ENCODE assay signal across 9 mouse cellular contexts in genomic region chr8:123892586-123893155, GRCm38 (mm10). TPM values are rescaled to one million over a fixed set of nuclear protein-coding genes. Genes with fewer than 3 reads are reported as not detected.
A peak's percentile ranks its signal among the peaks of the same experiment; 100 is the strongest.
DNase-seq lines count a peak whose midpoint lies in the region; ATAC-seq and TF ChIP-seq lines count a peak whose summit lies in the region.
"Had no signal": no experiment of that assay in that cellular context is flagged by ENCODE, and none has a peak within 500 bp of the region (broad histone marks: within the 10 kb centered on the region; RNA-seq: fewer than 3 reads in every experiment).

No protein-coding gene starts in this region.

- WGBS in forebrain, embryonic 11.5 days, result 9% methylated on average over 30 of the region's 30 CpGs
- 8% methylated on average over 30 of the region's 30 CpGs for WGBS in limb, embryonic 13.5 days
- WGBS in stomach, postnatal 0 days, result 16% methylated on average over 30 of the region's 30 CpGs

- H3K9ac ChIP-seq in forebrain, embryonic 11.5 days (ENCODE audit: low read length), result no peak overlapping the region
- H3K9ac ChIP-seq in limb, embryonic 13.5 days, result no peak overlapping the region
- no peak overlapping the region for H3K9ac ChIP-seq in stomach, postnatal 0 days (ENCODE audit: low read length)

- H3K4me1 ChIP-seq in forebrain, embryonic 11.5 days (replicated peaks; ENCODE audit: control insufficient read depth, insufficient read depth, low read length), result peaks cover 3% of the 10 kb centered on the region; the same call in 1 of the 2 replicates
- peaks cover 16% of the 10 kb centered on the region for H3K4me1 ChIP-seq in limb, embryonic 13.5 days
- no peaks in the 10 kb centered on the region; the same call in 1 of the 2 replicates for H3K4me1 ChIP-seq in stomach, postnatal 0 days (replicated peaks; ENCODE audit: control insufficient read depth, insufficient read depth)

- H3K27ac ChIP-seq in forebrain, embryonic 11.5 days (ENCODE audit: low read depth, low read length), result no peak overlapping the region
- H3K27ac ChIP-seq in limb, embryonic 13.5 days, result no peak overlapping the region
- H3K27ac ChIP-seq in stomach, postnatal 0 days (replicated peaks), result no peak overlapping the region

- DNase-seq in right cerebral cortex, postnatal 4 days, result peak; percentile 37
- no peak for DNase-seq in right cerebral cortex, postnatal 25 days
- DNase-seq in forebrain, embryonic 11.5 days (ENCODE audit: low spot score), result no peak
- DNase-seq in stomach, postnatal 0 days (ENCODE audit: low spot score), result no peak
- DNase-seq in adrenal gland, postnatal 4 days (ENCODE audit: low spot score in 2 of 2), result no peak
- DNase-seq in yolk sac, embryonic 10.5 days (ENCODE audit: low spot score), result no peak
- DNase-seq in left cerebral cortex, adult 11 months (ENCODE audit: low spot score), result no peak
- DNase-seq: kidney, adult 18-20 months had no signal

- H3K4me3 ChIP-seq in forebrain, embryonic 11.5 days (ENCODE audit: low read depth, low read length), result peak overlapping the region; percentile 31
- H3K4me3 ChIP-seq in limb, embryonic 13.5 days, result peak overlapping the region; percentile 35; the same call in 1 of the 2 replicates
- H3K4me3 ChIP-seq in stomach, postnatal 0 days (ENCODE audit: low read depth, low read length), result no peak overlapping the region

- ATAC-seq in forebrain, embryonic 11.5 days (replicated peaks; ENCODE audit: low FRiP score), result no peak
- ATAC-seq in limb, embryonic 13.5 days (ENCODE audit: low FRiP score, low read depth), result no peak
- ATAC-seq in stomach, postnatal 0 days (ENCODE audit: low FRiP score, low TSS enrichment), result peak; percentile 32; the same call in 1 of the 2 replicates

- peak; percentile 18; the same call in 1 of the 2 replicates for TF ChIP-seq CTCF in stomach, postnatal 0 days (IDR thresholded peaks at IDR 0.05; ENCODE audit: low read depth)

- no peak for TF ChIP-seq EP300 in stomach, postnatal 0 days (optimal IDR thresholded peaks at IDR 0.05)

- H3K27me3 ChIP-seq in forebrain, embryonic 11.5 days (ENCODE audit: control insufficient read depth, insufficient read depth, low read length), result peaks cover 53% of the 10 kb centered on the region
- peaks cover 87% of the 10 kb centered on the region for H3K27me3 ChIP-seq in limb, embryonic 13.5 days
- H3K27me3 ChIP-seq in stomach, postnatal 0 days (ENCODE audit: control insufficient read depth, insufficient read depth, low read length), result peaks cover 9% of the 10 kb centered on the region

- H3K4me2 ChIP-seq in forebrain, embryonic 11.5 days (ENCODE audit: low read depth, low read length, severe bottlenecking), result peak overlapping the region; percentile 47
- peak overlapping the region; percentile 59 for H3K4me2 ChIP-seq in limb, embryonic 13.5 days (replicated peaks)
- no peak overlapping the region for H3K4me2 ChIP-seq in stomach, postnatal 0 days (replicated peaks; ENCODE audit: low read depth)

- H3K9me3 ChIP-seq in forebrain, embryonic 11.5 days (ENCODE audit: control insufficient read depth, low read length), result no peaks in the 10 kb centered on the region
- no peaks in the 10 kb centered on the region for H3K9me3 ChIP-seq in limb, embryonic 13.5 days
- H3K9me3 ChIP-seq in stomach, postnatal 0 days (ENCODE audit: control insufficient read depth, low read length), result no peaks in the 10 kb centered on the region

- no peaks in the 10 kb centered on the region for H3K36me3 ChIP-seq in forebrain, embryonic 11.5 days (ENCODE audit: control insufficient read depth, insufficient read depth, low read length)
- no peaks in the 10 kb centered on the region for H3K36me3 ChIP-seq in limb, embryonic 13.5 days
- H3K36me3 ChIP-seq in stomach, postnatal 0 days (ENCODE audit: control insufficient read depth, insufficient read depth, low read length), result no peaks in the 10 kb centered on the region

RNA-seq across cellular contexts. Expression of gene Acta1, which starts 1.9 kb away (rescaled TPM):
- 0.56 and 0.68 TPM in 2 replicates for polyA plus RNA-seq in forebrain, embryonic 11.5 days (2014; fragmentation: Nextera tagmentation; extraction: Ambion mirVana)
- 396 and 411 TPM in 2 replicates for polyA plus RNA-seq in limb, embryonic 13.5 days (2015; fragmentation: Nextera tagmentation; extraction: Ambion mirVana)
- 23.1 and 27.2 TPM in 2 replicates for polyA plus RNA-seq in stomach, postnatal 0 days (2015; fragmentation: Nextera tagmentation; extraction: Ambion mirVana)
- 1,000 to 10,000 TPM in 1 of 2 experiments, 100 to 1,000 TPM in 1; 358 to 1,099 TPM for total RNA-seq in adrenal gland, postnatal 4 days (2021)

RNA-seq across cellular contexts. Expression of gene Ccsap, which starts 32.7 kb away (rescaled TPM):
- 10.0 and 10.4 TPM in 2 replicates for polyA plus RNA-seq in forebrain, embryonic 11.5 days (2014; fragmentation: Nextera tagmentation; extraction: Ambion mirVana)
- polyA plus RNA-seq in limb, embryonic 13.5 days (2015; fragmentation: Nextera tagmentation; extraction: Ambion mirVana), result 3.1 and 3.6 TPM in 2 replicates
- polyA plus RNA-seq in stomach, postnatal 0 days (2015; fragmentation: Nextera tagmentation; extraction: Ambion mirVana), result 0.91 and 1.2 TPM in 2 replicates
- 1 to 10 TPM; 7.3 to 8.0 TPM for total RNA-seq in adrenal gland, postnatal 4 days (2021)

RNA-seq across cellular contexts. Expression of gene Nup133, which starts 56.4 kb away (rescaled TPM):
- 60.6 and 66.8 TPM in 2 replicates for polyA plus RNA-seq in forebrain, embryonic 11.5 days (2014; fragmentation: Nextera tagmentation; extraction: Ambion mirVana)
- 36.3 and 36.5 TPM in 2 replicates for polyA plus RNA-seq in limb, embryonic 13.5 days (2015; fragmentation: Nextera tagmentation; extraction: Ambion mirVana)
- 8.2 and 8.5 TPM in 2 replicates for polyA plus RNA-seq in stomach, postnatal 0 days (2015; fragmentation: Nextera tagmentation; extraction: Ambion mirVana)
- total RNA-seq in adrenal gland, postnatal 4 days (2021), result 10 to 100 TPM; 32.2 to 33.4 TPM

Comparison
In these comparisons a context has a peak if more than half of its experiments do, and no peak if none do; other contexts are left out.
1. RNA of gene Acta1, which starts 1.9 kb away (polyA plus RNA-seq): 396 to 411 TPM in limb, embryonic 13.5 days; 23.1 to 27.2 TPM in stomach, postnatal 0 days and 0.56 to 0.68 TPM in forebrain, embryonic 11.5 days; every median in the first group is over 10 times any median in the second.